Mouse (Mus musculus): Measurements from ENCODE around the gene Pla2g15. TPM values are rescaled to one million over a fixed set of nuclear protein-coding genes. Genes with fewer than 3 reads are reported as not detected.

Pla2g15 gene
- total and polyA plus RNA-seq, 3 experiments = 4.0 to 9.4 TPM; not detected in 1

GRCm38 (mm10) chr8:106163251-106163650 lies 13.1 kb downstream of the Pla2g15 start:
- H3K79me2 ChIP-seq (ENCODE audit: control insufficient read depth, insufficient read depth, low read length, poor library complexity) = no peaks in the 10 kb centered on the region; the same call in 1 of the 2 replicates
- H3K27me3 ChIP-seq (ENCODE audit: control insufficient read depth in 1 of 2, insufficient read depth in 2 of 2, low read length in 2 of 2) = no peaks in the 10 kb centered on the region
- no peak overlapping the region for H3K27ac ChIP-seq (ENCODE audit: control insufficient read depth, low read depth, low read length)
- DNase-seq (ENCODE audit: low read depth, low spot score) = no peak
- TF ChIP-seq ZNF384 (IDR thresholded peaks at IDR 0.05; ENCODE audit: low read depth, low read length) = no peak
- no peak for TF ChIP-seq MXI1 (IDR thresholded peaks at IDR 0.05; ENCODE audit: low read depth, low read length)
- no peak for TF ChIP-seq POLR2A (IDR thresholded peaks at IDR 0.05; ENCODE audit: control insufficient read depth in 1 of 2, insufficient read depth in 1 of 2, low read depth in 1 of 2, low read length in 2 of 2, poor library complexity in 1 of 2)
- no peak for TF ChIP-seq MYB (IDR thresholded peaks at IDR 0.05; ENCODE audit: low read depth, low read length)
- no peak for TF ChIP-seq ELF1 (IDR thresholded peaks at IDR 0.05; ENCODE audit: low read depth, low read length)
- no peak for TF ChIP-seq POLR2AphosphoS5 (IDR thresholded peaks at IDR 0.05; ENCODE audit: borderline replicate concordance, low read depth, low read length)
- TF ChIP-seq GABPA (IDR thresholded peaks at IDR 0.05; ENCODE audit: low read depth, low read length) = no peak
- H3K4me1 ChIP-seq (ENCODE audit: control insufficient read depth in 1 of 2, insufficient read depth in 2 of 2, low read length in 2 of 2) = peaks cover 3 to 8% of the 10 kb centered on the region in 2 experiments; a peak in 3 of 4 replicates
- no peaks in the 10 kb centered on the region for H3K9me3 ChIP-seq (replicated peaks; ENCODE audit: insufficient read depth, low read length)
- peaks cover 0 to 8% of the 10 kb centered on the region in 2 experiments; a peak in 2 of 4 replicates for H3K36me3 ChIP-seq (ENCODE audit: control insufficient read depth in 1 of 2, insufficient read depth in 2 of 2, low read length in 2 of 2)
- H3K4me3 ChIP-seq (ENCODE audit: control insufficient read depth in 1 of 2, insufficient read depth in 1 of 2, low read depth in 2 of 2, low read length in 2 of 2) = no peak overlapping the region
- no peak overlapping the region for H3K9ac ChIP-seq (ENCODE audit: control insufficient read depth, low read depth, low read length, poor library complexity, severe bottlenecking)

DNA sequence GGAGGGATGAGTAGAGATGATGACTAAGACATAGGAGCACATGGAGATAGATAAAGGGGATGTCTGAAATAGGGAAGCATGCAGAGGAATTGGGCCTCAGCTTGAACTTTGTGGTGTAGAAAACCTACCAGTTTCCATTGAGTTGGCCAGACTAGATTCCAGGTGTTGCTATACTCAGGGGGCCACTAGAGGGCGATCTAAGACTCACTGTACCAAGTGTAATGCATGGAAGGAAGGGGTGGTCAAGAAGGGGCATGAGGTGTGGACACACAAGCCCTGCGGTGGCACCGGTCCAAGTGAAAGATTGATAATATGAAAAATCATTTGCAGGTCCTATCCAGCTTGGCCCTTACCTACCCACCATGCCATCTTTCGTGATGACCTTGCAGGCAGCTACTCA lies 15.3 kb downstream of the Pla2g15 start:
- H3K4me1 ChIP-seq (ENCODE audit: control insufficient read depth in 1 of 2, insufficient read depth in 2 of 2, low read length in 2 of 2) = peaks cover 3 to 14% of the 10 kb centered on the region in 2 experiments; a peak in 2 of 4 replicates
- no peaks in the 10 kb centered on the region for H3K9me3 ChIP-seq (replicated peaks; ENCODE audit: insufficient read depth, low read length)
- peaks cover 0 to 13% of the 10 kb centered on the region in 2 experiments; a peak in 2 of 4 replicates for H3K36me3 ChIP-seq (ENCODE audit: control insufficient read depth in 1 of 2, insufficient read depth in 2 of 2, low read length in 2 of 2)
- TF ChIP-seq MAFK (IDR thresholded peaks at IDR 0.05; ENCODE audit: borderline replicate concordance, low read depth, low read length) = no peak
- TF ChIP-seq ZKSCAN1 (IDR thresholded peaks at IDR 0.05; ENCODE audit: low read depth, low read length) = no peak
- TF ChIP-seq SMC3 (IDR thresholded peaks at IDR 0.05; ENCODE audit: low read depth, low read length) = peak; percentile 79
- no peak for TF ChIP-seq RCOR1 (IDR thresholded peaks at IDR 0.05; ENCODE audit: low read depth, low read length)
- peak; percentile 35; the same call in 1 of the 2 replicates for TF ChIP-seq HCFC1 (IDR thresholded peaks at IDR 0.05; ENCODE audit: low read depth, low read length)
- TF ChIP-seq MYB (IDR thresholded peaks at IDR 0.05; ENCODE audit: low read depth, low read length) = no peak
- peak; percentile 68 for TF ChIP-seq ZC3H11A (IDR thresholded peaks at IDR 0.05; ENCODE audit: low read depth, low read length)
- TF ChIP-seq UBTF (IDR thresholded peaks at IDR 0.05; ENCODE audit: borderline replicate concordance, insufficient read depth, low read depth, low read length) = no peak
- peak; percentile 79 to 92 (median 90) for TF ChIP-seq CTCF (IDR thresholded peaks at IDR 0.05 in 2 of 3, conservative IDR thresholded peaks at IDR 0.05 in 1 of 3; ENCODE audit: control insufficient read depth in 1 of 3, insufficient read depth in 1 of 3, low read depth in 2 of 3, low read length in 3 of 3, poor library complexity in 1 of 3, severe bottlenecking in 1 of 3)
- TF ChIP-seq TBP (IDR thresholded peaks at IDR 0.05; ENCODE audit: low read depth, low read length) = peak; percentile 71; the same call in 1 of the 2 replicates
- TF ChIP-seq POLR2A (IDR thresholded peaks at IDR 0.05; ENCODE audit: control insufficient read depth in 1 of 2, insufficient read depth in 1 of 2, low read depth in 1 of 2, low read length in 2 of 2, poor library complexity in 1 of 2) = no peak
- peak; percentile 52 for TF ChIP-seq SIN3A (IDR thresholded peaks at IDR 0.05; ENCODE audit: low read length)
- no peak for TF ChIP-seq CHD2 (IDR thresholded peaks at IDR 0.05; ENCODE audit: low read length)
- TF ChIP-seq MXI1 (IDR thresholded peaks at IDR 0.05; ENCODE audit: low read depth, low read length) = peak; percentile 57
- no peak for TF ChIP-seq E2F4 (IDR thresholded peaks at IDR 0.05; ENCODE audit: borderline replicate concordance, low read depth, low read length)
- TF ChIP-seq GABPA (IDR thresholded peaks at IDR 0.05; ENCODE audit: low read depth, low read length) = no peak
- TF ChIP-seq RAD21 (IDR thresholded peaks at IDR 0.05; ENCODE audit: low read depth, low read length) = peak; percentile 72
- peak; percentile 76; the same call in 1 of the 2 replicates for TF ChIP-seq MYC (IDR thresholded peaks at IDR 0.05; ENCODE audit: low read depth, low read length)
- no peak overlapping the region for H3K27ac ChIP-seq (ENCODE audit: control insufficient read depth, low read depth, low read length)
- no peaks in the 10 kb centered on the region for H3K27me3 ChIP-seq (ENCODE audit: control insufficient read depth in 1 of 2, insufficient read depth in 2 of 2, low read length in 2 of 2)
- H3K79me2 ChIP-seq (ENCODE audit: control insufficient read depth, insufficient read depth, low read length, poor library complexity) = peaks cover 17% of the 10 kb centered on the region
- H3K4me3 ChIP-seq (ENCODE audit: control insufficient read depth in 1 of 2, insufficient read depth in 1 of 2, low read depth in 2 of 2, low read length in 2 of 2) = no peak overlapping the region
- no peak overlapping the region for H3K9ac ChIP-seq (ENCODE audit: control insufficient read depth, low read depth, low read length, poor library complexity, severe bottlenecking)
- DNase-seq (ENCODE audit: low read depth, low spot score) = peak; percentile 80
